Mouse (Mus musculus) thymus, adult 2 months (tissue): ENCODE results near the gene Add3. TPM values are rescaled to one million over a fixed set of nuclear protein-coding genes. Genes with fewer than 3 reads are reported as not detected.

Experiments used
- DNase-seq: peaks from one replicate; pipeline ENCODE4 v3.0.0; 2021
- H3K27ac ChIP-seq: fragments of 200-500 bp; 2 replicates; pipeline ENCODE4 v1.5.1; 2012; ENCODE audit warnings: low read length, control low read depth; ENCODE audit not compliant: control insufficient read depth, insufficient read depth
- H3K27me3 ChIP-seq: fragments of 200-500 bp; 2 replicates; pipeline ENCODE4 v1.6.1; 2012; ENCODE audit warnings: mild to moderate bottlenecking, low read length, moderate library complexity, mixed read lengths; ENCODE audit not compliant: control insufficient read depth, insufficient read depth
- H3K36me3 ChIP-seq: fragments of 200-500 bp; 2 replicates; pipeline ENCODE4 v1.6.1; 2012; ENCODE audit warnings: mild to moderate bottlenecking, low read length, moderate library complexity; ENCODE audit not compliant: control insufficient read depth, insufficient read depth
- H3K4me1 ChIP-seq: fragments of 200-500 bp; replicated peaks from 2 replicates; pipeline ENCODE4 v1.6.1; 2012; ENCODE audit warnings: low read length; ENCODE audit not compliant: control insufficient read depth, insufficient read depth
- H3K4me3 ChIP-seq: fragments of 200-500 bp; 2 replicates; pipeline ENCODE4 v1.5.1; 2012; ENCODE audit warnings: mild to moderate bottlenecking, low read length, control low read depth, moderate library complexity; ENCODE audit not compliant: control insufficient read depth, insufficient read depth
- CTCF ChIP-seq: fragments of 200-500 bp; IDR thresholded peaks from 2 replicates; pipeline ENCODE4 v1.5.1; 2012; ENCODE audit warnings: mild to moderate bottlenecking, control low read depth, low read length, moderate library complexity, borderline replicate concordance; ENCODE audit not compliant: control insufficient read depth, poor library complexity, insufficient read depth; ENCODE audit errors: extremely low read depth
- POLR2A ChIP-seq: fragments of 200-500 bp; IDR thresholded peaks from 2 replicates; pipeline ENCODE4 v1.6.1; 2012; ENCODE audit warnings: mild to moderate bottlenecking, low read length, control low read depth, moderate library complexity; ENCODE audit not compliant: control insufficient read depth, poor library complexity, insufficient read depth; ENCODE audit errors: extremely low read depth
- WGBS: fragments of 180-500 bp; shearing (Covaris S2); methylation state at CpG from one replicate; pipeline ENCODE4 v1.1.7; 2018; 5-methylcytosine and 5-hydroxymethylcytosine counted together
- polyA plus RNA-seq: library from polyadenylated mRNA; depleted of rRNA; stranded (reverse); fragments of >200 nt; gene quantifications from 2 replicates; pipeline ENCODE4 v1.2.3, GENCODE M21; 2012

Gene Add3
- polyA plus RNA-seq, 1 experiment, result 23.1 TPM

GRCm38 (mm10) chr19:53228064-53228794, 88.0 kb downstream of the Add3 start:
- no peak for DNase-seq
- 98% methylated on average over 7 of the region's 7 CpGs for WGBS
- H3K36me3 ChIP-seq, result peaks cover 28% of the 10 kb centered on the region
- no peaks in the 10 kb centered on the region for H3K4me1 ChIP-seq
- no peaks in the 10 kb centered on the region for H3K27me3 ChIP-seq
- TF ChIP-seq POLR2A (no peak), CTCF (no peak)
- H3K27ac ChIP-seq, result no peak overlapping the region
- no peak overlapping the region for H3K4me3 ChIP-seq

- no peak overlapping the region for H3K4me3 ChIP-seq
- no peak overlapping the region for H3K27ac ChIP-seq
- WGBS, result 92% methylated on average over 11 of the region's 11 CpGs
- TF ChIP-seq CTCF (no peak), POLR2A (no peak)
- peaks cover 46% of the 10 kb centered on the region for H3K36me3 ChIP-seq
- H3K4me1 ChIP-seq, result no peaks in the 10 kb centered on the region
- H3K27me3 ChIP-seq, result no peaks in the 10 kb centered on the region
- no peak for DNase-seq
Measured at GRCm38 (mm10) chr19:53230942-53231815, 90.9 kb downstream of the Add3 start.

- 96% methylated on average over 7 of the region's 7 CpGs for WGBS
- TF ChIP-seq CTCF, result no peak
- no peak for TF ChIP-seq POLR2A
- H3K27ac ChIP-seq, result no peak overlapping the region
- DNase-seq, result no peak
- no peak overlapping the region for H3K4me3 ChIP-seq
- H3K27me3 ChIP-seq, result no peaks in the 10 kb centered on the region
- H3K4me1 ChIP-seq, result no peaks in the 10 kb centered on the region
- H3K36me3 ChIP-seq, result peaks cover 53% of the 10 kb centered on the region
Measured at GRCm38 (mm10) chr19:53233586-53233985, 93.3 kb downstream of the Add3 start.

- H3K36me3 ChIP-seq, result peaks cover 46% of the 10 kb centered on the region
- TF ChIP-seq POLR2A (no peak), CTCF (no peak)
- 94% methylated on average over 6 of the region's 6 CpGs for WGBS
- H3K27ac ChIP-seq, result no peak overlapping the region
- no peak for DNase-seq
- no peaks in the 10 kb centered on the region for H3K4me1 ChIP-seq
- no peaks in the 10 kb centered on the region for H3K27me3 ChIP-seq
- no peak overlapping the region for H3K4me3 ChIP-seq
Measured at GRCm38 (mm10) chr19:53241806-53242205, 101.6 kb downstream of the Add3 start.

GRCm38 (mm10) chr19:53243956-53244355, 103.7 kb downstream of the Add3 start:
- peaks cover 31% of the 10 kb centered on the region for H3K36me3 ChIP-seq
- no peak overlapping the region for H3K4me3 ChIP-seq
- no peak for TF ChIP-seq CTCF
- no peak for TF ChIP-seq POLR2A
- H3K27ac ChIP-seq, result no peak overlapping the region
- H3K4me1 ChIP-seq, result no peaks in the 10 kb centered on the region
- DNase-seq, result no peak
- H3K27me3 ChIP-seq, result no peaks in the 10 kb centered on the region
- WGBS, result 94% methylated on average over 10 of the region's 10 CpGs

GRCm38 (mm10) chr19:53247558-53247957, 107.3 kb downstream of the Add3 start:
- DNase-seq, result no peak
- peaks cover 19% of the 10 kb centered on the region for H3K36me3 ChIP-seq
- no peak overlapping the region for H3K27ac ChIP-seq
- H3K27me3 ChIP-seq, result no peaks in the 10 kb centered on the region
- H3K4me1 ChIP-seq, result no peaks in the 10 kb centered on the region
- 93% methylated on average over 2 of the region's 2 CpGs for WGBS
- TF ChIP-seq POLR2A, result no peak
- no peak for TF ChIP-seq CTCF
- H3K4me3 ChIP-seq, result no peak overlapping the region
